Mouse (Mus musculus) monocyte, adult 59 days (primary cell): Measurements from ENCODE around the gene Gm13083. TPM values are rescaled to one million over a fixed set of nuclear protein-coding genes. Genes with fewer than 3 reads are reported as not detected.

Source experiments
- total RNA-seq, 2 experiments: library from RNA; stranded (reverse); gene quantifications; one replicate each; pipeline ENCODE4 v1.2.4; 2023

Gene Gm13083
- not detected for total RNA-seq

DNA sequence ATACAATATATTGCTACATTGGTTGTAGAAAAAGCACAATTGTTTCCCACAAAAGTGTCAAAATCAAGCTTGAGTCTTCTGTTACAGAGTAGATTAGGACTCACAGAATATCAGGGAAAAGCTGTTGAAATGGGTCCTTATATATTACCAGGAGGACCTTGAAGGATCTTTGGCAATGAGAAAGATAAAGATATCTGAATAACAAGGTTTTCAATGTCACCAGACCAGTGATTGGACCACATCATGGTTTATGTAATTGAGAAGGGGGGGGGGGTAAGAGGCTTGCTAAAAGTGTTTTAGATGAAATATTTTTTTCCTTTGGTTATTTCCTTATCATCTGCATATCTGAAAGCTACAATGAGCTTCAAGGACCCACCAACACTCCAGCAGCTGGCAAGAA, at the start of gene Gm13083:
Gene Gm13083, plus strand, starts transcription at position 301 of the 400 bp plus-strand sequence.

DNA sequence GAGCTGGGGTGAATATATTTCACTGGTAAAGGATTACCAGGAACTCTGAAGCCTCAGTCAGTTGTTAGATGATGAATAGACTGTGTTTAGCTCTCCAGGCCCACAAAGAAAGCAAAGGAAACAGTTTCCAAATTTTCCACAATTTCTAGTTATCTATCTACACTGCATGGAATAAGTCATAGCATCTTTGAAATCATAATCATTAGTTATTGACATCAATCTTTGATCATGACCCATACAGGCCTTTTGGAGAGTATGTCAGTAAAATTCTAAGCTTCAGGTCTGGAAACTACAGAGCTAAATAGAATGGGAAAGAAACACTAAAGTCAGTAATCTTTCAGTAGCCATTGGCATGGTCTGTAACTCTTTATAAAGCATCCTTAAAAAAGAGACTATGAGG, 42.3 kb downstream of the Gm13083 start, which contains the start of gene Gm13088:
Gene Gm13088, minus strand, starts transcription at position 101 of the 400 bp plus-strand sequence.

Other genes starting within 250 kb of the Gm13083 start
- gene Pramel1, start 220.6 kb upstream of the Gm13083 start, total RNA-seq: not detected
- gene Pramef8, start 202.6 kb upstream of the Gm13083 start, total RNA-seq: 10 to 100 TPM; 20.1 to 21.9 TPM
- not detected for gene Oog4, start 164.7 kb upstream of the Gm13083 start, total RNA-seq
- gene Gm13043, start 103.7 kb upstream of the Gm13083 start, total RNA-seq: not detected
- gene Gm13040, start 79.0 kb upstream of the Gm13083 start, total RNA-seq: not detected
- not detected for gene BC080695, start 63.3 kb upstream of the Gm13083 start, total RNA-seq
- gene Gm13057, start 63.3 kb upstream of the Gm13083 start, total RNA-seq: not detected
- gene Gm13088, start 42.2 kb downstream of the Gm13083 start, total RNA-seq: not detected
- not detected for gene Gm13089, start 87.7 kb downstream of the Gm13083 start, total RNA-seq
- not detected for gene Gm13078, start 104.5 kb downstream of the Gm13083 start, total RNA-seq
- not detected for gene Gm13023, start 174.3 kb downstream of the Gm13083 start, total RNA-seq
- gene Gm13084, start 201.1 kb downstream of the Gm13083 start, total RNA-seq: not detected
- gene Gm13103, start 231.5 kb downstream of the Gm13083 start, total RNA-seq: not detected